Mouse (Mus musculus) adrenal gland, postnatal 36 days (tissue): ENCODE results near the gene Arid5a. TPM values are rescaled to one million over a fixed set of nuclear protein-coding genes. Genes with fewer than 3 reads are reported as not detected.

Source experiments
- DNase-seq, 2 experiments: peaks; one replicate each; pipeline ENCODE4 v3.0.0; 2021; ENCODE audit warnings: mixed read lengths in 1 of 2
- long read RNA-seq, 2 experiments: library from polyadenylated mRNA; stranded (forward); transcript quantifications; one replicate each; pipeline ENCODE4 v2.0.0; 2021; ENCODE audit warnings: borderline sequencing depth in 2 of 2
- total RNA-seq, 2 experiments: library from RNA; stranded (reverse); gene quantifications; 2 replicates each; pipeline ENCODE4 v1.2.3; 2021

Arid5a gene
- 1 to 10 TPM; 4.2 to 6.9 TPM for total RNA-seq
- long read RNA-seq, experiment 1, full-length matches to known transcripts = 2 of 2 reads
- long read RNA-seq, experiment 1, partial matches to known transcripts = 0 of 2 reads
- long read RNA-seq, experiment 1, other reads (novel, unspliced or antisense) = 0 of 2 reads
- long read RNA-seq, experiment 2, partial matches to known transcripts = 0 of 1 reads
- long read RNA-seq, experiment 2, other reads (novel, unspliced or antisense) = 0 of 1 reads

GRCm38 (mm10) chr1:36307495-36308280, at the start of gene Arid5a:
Gene Arid5a, plus strand, starts transcription at chr1:36307733.
- DNase-seq = peak; percentile 88 to 92

GRCm38 (mm10) chr1:36258631-36259030, 48.9 kb upstream of the Arid5a start:
- no peak for DNase-seq

GRCm38 (mm10) chr1:36259281-36259680, 48.3 kb upstream of the Arid5a start:
- no peak for DNase-seq

GRCm38 (mm10) chr1:36260418-36260817, 47.1 kb upstream of the Arid5a start:
- DNase-seq = no peak

- DNase-seq = peak in 1 of 2 experiments; percentile 15
Measured at GRCm38 (mm10) chr1:36261708-36262504, 45.6 kb upstream of the Arid5a start.

GRCm38 (mm10) chr1:36263833-36264488, 43.6 kb upstream of the Arid5a start:
- peak; percentile 26 to 68 for DNase-seq

GRCm38 (mm10) chr1:36266293-36266692, 41.2 kb upstream of the Arid5a start:
- DNase-seq = no peak

GRCm38 (mm10) chr1:36267595-36267994, 39.9 kb upstream of the Arid5a start:
- no peak for DNase-seq

GRCm38 (mm10) chr1:36269121-36269795, 38.3 kb upstream of the Arid5a start:
- no peak for DNase-seq

- peak in 1 of 2 experiments; percentile 45 for DNase-seq
Measured at GRCm38 (mm10) chr1:36270666-36271065, 36.9 kb upstream of the Arid5a start.

GRCm38 (mm10) chr1:36271516-36272230, 35.9 kb upstream of the Arid5a start:
- DNase-seq = no peak

- peak; percentile 49 to 68 for DNase-seq
Measured at GRCm38 (mm10) chr1:36272546-36272945, 35.0 kb upstream of the Arid5a start.

- DNase-seq = peak; percentile 59 to 68
Measured at GRCm38 (mm10) chr1:36273288-36273687, 34.2 kb upstream of the Arid5a start.

- no peak for DNase-seq
Measured at GRCm38 (mm10) chr1:36274455-36274854, 33.1 kb upstream of the Arid5a start, which contains the start of gene Neurl3. Gene Neurl3, minus strand, starts transcription at chr1:36274679.

- DNase-seq = no peak
Measured at GRCm38 (mm10) chr1:36275635-36276389, 31.7 kb upstream of the Arid5a start.

- DNase-seq = peak; percentile 80 to 84
Measured at GRCm38 (mm10) chr1:36277267-36278060, 30.1 kb upstream of the Arid5a start.

GRCm38 (mm10) chr1:36279202-36279601, 28.3 kb upstream of the Arid5a start:
- peak; percentile 84 to 90 for DNase-seq

- no peak for DNase-seq
Measured at GRCm38 (mm10) chr1:36280938-36281337, 26.6 kb upstream of the Arid5a start.

- no peak for DNase-seq
Measured at GRCm38 (mm10) chr1:36281849-36282248, 25.7 kb upstream of the Arid5a start.
